Mouse (Mus musculus) cerebellum, postnatal 10 days (tissue): ENCODE data around the gene Dao.
A peak's percentile ranks its signal among the peaks of the same experiment; 100 is the strongest.

ENCODE experiments used
- DNase-seq, 2 experiments: peaks; one replicate each; pipeline ENCODE4 v3.0.0; 2021; ENCODE audit warnings: mixed read lengths in 2 of 2

Dao gene

GRCm38 (mm10) chr5:113984025-113984740 lies 19.3 kb upstream of the Dao start:
- DNase-seq = no peak

- no peak for DNase-seq
These were observed 17.8 kb upstream of the Dao start for GRCm38 (mm10) chr5:113985737-113986136.

- DNase-seq = peak in 1 of 2 experiments; percentile 32
These were observed 17.1 kb upstream of the Dao start for GRCm38 (mm10) chr5:113986182-113986961.

GRCm38 (mm10) chr5:113989437-113990024 lies 14.0 kb upstream of the Dao start:
- no peak for DNase-seq

GRCm38 (mm10) chr5:113990593-113990992 lies 12.9 kb upstream of the Dao start:
- DNase-seq = no peak

- DNase-seq = no peak
These were observed 12.4 kb upstream of the Dao start for GRCm38 (mm10) chr5:113991141-113991540.

GRCm38 (mm10) chr5:113992339-113992831 lies 11.1 kb upstream of the Dao start:
- peak; percentile 46 to 48 for DNase-seq

GRCm38 (mm10) chr5:113993031-113993486 lies 10.4 kb upstream of the Dao start:
- peak; percentile 77 to 81 for DNase-seq

GRCm38 (mm10) chr5:113993487-113994465 lies 9.7 kb upstream of the Dao start, which contains the start of gene Ssh1:
Gene Ssh1 (minus strand): TSS chr5:113993894.
- DNase-seq = peak; percentile 95 to 97

- DNase-seq = no peak
These were observed 7.0 kb upstream of the Dao start for GRCm38 (mm10) chr5:113996458-113996857.

- no peak for DNase-seq
These were observed 4.1 kb upstream of the Dao start for GRCm38 (mm10) chr5:113999382-113999781.

GRCm38 (mm10) chr5:114004573-114004972 lies 1.1 kb downstream of the Dao start:
- no peak for DNase-seq

- DNase-seq = no peak
These were observed 1.6 kb downstream of the Dao start for GRCm38 (mm10) chr5:114005100-114005499.

- no peak for DNase-seq
These were observed 3.5 kb downstream of the Dao start for GRCm38 (mm10) chr5:114006974-114007373.

- DNase-seq = peak; percentile 47 to 56
These were observed 4.4 kb downstream of the Dao start for GRCm38 (mm10) chr5:114007753-114008453.

GRCm38 (mm10) chr5:114009049-114009448 lies 5.5 kb downstream of the Dao start:
- DNase-seq = no peak

- DNase-seq = no peak
These were observed 11.6 kb downstream of the Dao start for GRCm38 (mm10) chr5:114015121-114015520.

- DNase-seq = no peak
These were observed 20.9 kb downstream of the Dao start for GRCm38 (mm10) chr5:114024390-114024789.

GRCm38 (mm10) chr5:114024885-114025284 lies 21.4 kb downstream of the Dao start:
- DNase-seq = peak in 1 of 2 experiments; percentile 38

GRCm38 (mm10) chr5:114027217-114027944 lies 23.9 kb downstream of the Dao start:
- peak; percentile 31 to 52 for DNase-seq

- peak; percentile 48 to 56 for DNase-seq
These were observed 24.6 kb downstream of the Dao start for GRCm38 (mm10) chr5:114028111-114028510.
